Mouse (Mus musculus): Measurements from ENCODE around the gene Tnik.

DNA sequence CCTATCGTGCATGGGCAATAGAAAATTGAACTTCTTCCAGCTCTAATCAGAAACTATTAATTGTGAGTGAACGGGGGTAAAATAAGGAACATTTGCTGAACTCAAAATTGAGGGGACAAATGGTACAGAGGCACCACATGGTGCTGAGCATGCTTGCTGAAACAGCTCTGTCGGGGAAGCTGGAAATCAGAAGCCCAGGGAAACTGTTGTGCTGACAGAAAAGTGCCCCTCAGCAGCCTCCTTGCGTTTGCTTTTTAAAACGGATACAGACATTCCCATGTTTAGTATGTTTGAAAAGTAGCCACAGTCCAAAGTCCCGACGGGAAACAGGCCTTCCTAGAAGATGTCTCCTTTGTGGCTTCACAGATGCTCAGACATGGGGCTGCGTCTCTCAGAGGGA is 77.1 kb downstream of the Tnik start:
- no peak for TF ChIP-seq CTCF (IDR thresholded peaks at IDR 0.05; ENCODE audit: low read depth)
- TF ChIP-seq EP300 (IDR thresholded peaks at IDR 0.05; ENCODE audit: low read depth): no peak

All from heart, postnatal 0 days (tissue).